Mouse (Mus musculus): ENCODE results near the gene Gm20388. TPM values are rescaled to one million over a fixed set of nuclear protein-coding genes. Genes with fewer than 3 reads are reported as not detected.

The Gm20388 gene
- polyA plus RNA-seq, 1 experiment from 2014 or later, result 8.3 TPM

- H3K9ac ChIP-seq (ENCODE audit: low read length), result no peak overlapping the region
Observed at GRCm38 (mm10) chr8:121213651-121214050, 1303.0 kb downstream of the Gm20388 start.

DNA sequence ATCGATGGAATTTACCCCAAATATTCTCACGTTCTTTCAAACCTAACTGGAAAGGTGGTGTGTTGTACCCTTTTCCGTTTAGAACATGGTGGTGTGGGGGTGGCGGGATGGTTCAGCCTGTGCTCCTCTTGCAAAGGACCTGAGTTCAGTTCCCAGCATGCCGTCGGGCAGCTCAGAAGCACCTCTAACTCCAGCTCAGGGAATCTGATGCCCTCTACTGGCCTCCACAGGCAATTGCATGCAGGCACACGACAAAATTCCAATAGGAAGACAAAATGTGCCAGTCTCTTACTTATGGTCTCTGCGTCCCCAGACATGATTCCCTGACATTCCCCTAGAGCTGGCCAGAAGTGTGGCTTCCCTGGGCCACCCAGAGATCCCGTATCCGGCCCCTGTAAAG is 1304.3 kb downstream of the Gm20388 start:
- H3K36me3 ChIP-seq (ENCODE audit: control insufficient read depth, insufficient read depth, low read length), result no peaks in the 10 kb centered on the region
- ATAC-seq (replicated peaks; ENCODE audit: low FRiP score, low TSS enrichment, low read depth), result no peak
- DNase-seq (ENCODE audit: low spot score), result no peak
- peaks cover 4% of the 10 kb centered on the region for H3K4me1 ChIP-seq (replicated peaks; ENCODE audit: control insufficient read depth, insufficient read depth, low read length)
- no peaks in the 10 kb centered on the region for H3K9me3 ChIP-seq (ENCODE audit: control insufficient read depth, low read length)
- no peak overlapping the region for H3K4me3 ChIP-seq (ENCODE audit: low read depth, low read length)
- no peak overlapping the region for H3K9ac ChIP-seq (ENCODE audit: low read length)
- no peak overlapping the region for H3K27ac ChIP-seq (ENCODE audit: low read depth)
- no peaks in the 10 kb centered on the region for H3K27me3 ChIP-seq (replicated peaks; ENCODE audit: control insufficient read depth, insufficient read depth, low read length)
- 81% methylated on average over 10 of the region's 10 CpGs for WGBS
- H3K4me2 ChIP-seq (ENCODE audit: low read length), result no peak overlapping the region

More at GRCm38 (mm10) chr8:121213651-121214050, 1303.0 kb downstream of the Gm20388 start:
- no peak overlapping the region for H3K27ac ChIP-seq (ENCODE audit: low read depth)
- DNase-seq (ENCODE audit: low spot score), result no peak
- H3K4me2 ChIP-seq (ENCODE audit: low read length), result no peak overlapping the region
- no peaks in the 10 kb centered on the region for H3K27me3 ChIP-seq (replicated peaks; ENCODE audit: control insufficient read depth, insufficient read depth, low read length)
- ATAC-seq (replicated peaks; ENCODE audit: low FRiP score, low TSS enrichment, low read depth), result no peak
- H3K4me3 ChIP-seq (ENCODE audit: low read depth, low read length), result no peak overlapping the region
- H3K4me1 ChIP-seq (replicated peaks; ENCODE audit: control insufficient read depth, insufficient read depth, low read length), result no peaks in the 10 kb centered on the region
- no peaks in the 10 kb centered on the region for H3K36me3 ChIP-seq (ENCODE audit: control insufficient read depth, insufficient read depth, low read length)
- WGBS, result 44% methylated on average over 10 of the region's 10 CpGs
- H3K9me3 ChIP-seq (ENCODE audit: control insufficient read depth, low read length), result no peaks in the 10 kb centered on the region

GRCm38 (mm10) chr8:121216441-121216949 is 1305.9 kb downstream of the Gm20388 start:
- H3K27ac ChIP-seq (ENCODE audit: low read depth), result no peak overlapping the region
- no peak overlapping the region for H3K4me3 ChIP-seq (ENCODE audit: low read depth, low read length)
- no peaks in the 10 kb centered on the region for H3K9me3 ChIP-seq (ENCODE audit: control insufficient read depth, low read length)
- no peak overlapping the region for H3K4me2 ChIP-seq (ENCODE audit: low read length)
- no peaks in the 10 kb centered on the region for H3K36me3 ChIP-seq (ENCODE audit: control insufficient read depth, insufficient read depth, low read length)
- 86% methylated on average over 10 of the region's 10 CpGs for WGBS
- DNase-seq (ENCODE audit: low spot score) (no peak), ATAC-seq (replicated peaks; ENCODE audit: low FRiP score, low TSS enrichment, low read depth) (no peak)
- H3K9ac ChIP-seq (ENCODE audit: low read length), result no peak overlapping the region
- no peaks in the 10 kb centered on the region for H3K27me3 ChIP-seq (replicated peaks; ENCODE audit: control insufficient read depth, insufficient read depth, low read length)
- peaks cover 12% of the 10 kb centered on the region for H3K4me1 ChIP-seq (replicated peaks; ENCODE audit: control insufficient read depth, insufficient read depth, low read length)

DNA sequence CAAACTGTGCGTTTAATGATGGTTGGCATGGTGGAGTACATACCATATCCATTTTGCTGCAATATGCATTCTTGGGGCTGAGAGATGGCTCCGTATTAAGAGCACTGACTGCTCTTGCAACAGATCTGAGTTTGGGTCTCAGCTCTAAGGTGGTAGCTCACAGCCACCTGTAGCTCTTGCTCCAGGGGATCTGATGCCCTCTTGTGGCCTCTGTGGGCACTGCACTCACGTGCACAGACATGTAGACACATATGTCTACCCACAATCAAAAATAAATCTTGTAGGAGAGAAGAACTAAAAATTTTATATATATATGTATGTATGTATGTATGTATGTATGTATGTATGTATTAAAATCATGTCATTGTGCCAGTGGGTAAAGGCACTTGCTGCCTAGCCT is 1307.8 kb downstream of the Gm20388 start:
- 94% methylated on average over 3 of the region's 3 CpGs for WGBS
- no peak overlapping the region for H3K4me2 ChIP-seq (ENCODE audit: low read length)
- no peaks in the 10 kb centered on the region for H3K9me3 ChIP-seq (ENCODE audit: control insufficient read depth, low read length)
- ATAC-seq (replicated peaks; ENCODE audit: low FRiP score, low TSS enrichment, low read depth), result no peak
- H3K9ac ChIP-seq (ENCODE audit: low read length), result no peak overlapping the region
- H3K4me1 ChIP-seq (replicated peaks; ENCODE audit: control insufficient read depth, insufficient read depth, low read length), result peaks cover 12% of the 10 kb centered on the region
- no peak overlapping the region for H3K4me3 ChIP-seq (ENCODE audit: low read depth, low read length)
- no peaks in the 10 kb centered on the region for H3K27me3 ChIP-seq (replicated peaks; ENCODE audit: control insufficient read depth, insufficient read depth, low read length)
- no peaks in the 10 kb centered on the region for H3K36me3 ChIP-seq (ENCODE audit: control insufficient read depth, insufficient read depth, low read length)
- DNase-seq (ENCODE audit: low spot score), result no peak
- no peak overlapping the region for H3K27ac ChIP-seq (ENCODE audit: low read depth)

GRCm38 (mm10) chr8:121220103-121220899 is 1309.7 kb downstream of the Gm20388 start:
- H3K9me3 ChIP-seq (ENCODE audit: control insufficient read depth, low read length), result no peaks in the 10 kb centered on the region
- H3K4me2 ChIP-seq (ENCODE audit: low read length), result peak overlapping the region; percentile 16; the same call in 1 of the 2 replicates
- 16% methylated on average over 33 of the region's 33 CpGs for WGBS
- H3K27ac ChIP-seq (ENCODE audit: low read depth), result no peak overlapping the region
- no peaks in the 10 kb centered on the region for H3K27me3 ChIP-seq (replicated peaks; ENCODE audit: control insufficient read depth, insufficient read depth, low read length)
- H3K4me3 ChIP-seq (ENCODE audit: low read depth, low read length), result no peak overlapping the region
- H3K9ac ChIP-seq (ENCODE audit: low read length), result no peak overlapping the region
- peak; percentile 64 for DNase-seq (ENCODE audit: low spot score)
- peaks cover 12% of the 10 kb centered on the region for H3K4me1 ChIP-seq (replicated peaks; ENCODE audit: control insufficient read depth, insufficient read depth, low read length)
- ATAC-seq (replicated peaks; ENCODE audit: low FRiP score, low TSS enrichment, low read depth), result peak; percentile 21
- no peaks in the 10 kb centered on the region for H3K36me3 ChIP-seq (ENCODE audit: control insufficient read depth, insufficient read depth, low read length)

GRCm38 (mm10) chr8:121224709-121225108 is 1314.1 kb downstream of the Gm20388 start:
- no peak for ATAC-seq (replicated peaks; ENCODE audit: low FRiP score, low TSS enrichment, low read depth)
- whole genome bisulfite sequencing, result 53% methylated on average over 8 of the region's 8 CpGs
- H3K27ac ChIP-seq (ENCODE audit: low read depth), result no peak overlapping the region

GRCm38 (mm10) chr8:121227756-121228155 is 1317.1 kb downstream of the Gm20388 start:
- Histone ChIP-seq H3K27ac (ENCODE audit: low read depth) (no peak overlapping the region), H3K4me1 (replicated peaks; ENCODE audit: control insufficient read depth, insufficient read depth, low read length) (no peaks in the 10 kb centered on the region), H3K4me2 (ENCODE audit: low read length) (no peak overlapping the region), H3K9me3 (ENCODE audit: control insufficient read depth, low read length) (no peaks in the 10 kb centered on the region), H3K9ac (ENCODE audit: low read length) (no peak overlapping the region), H3K27me3 (replicated peaks; ENCODE audit: control insufficient read depth, insufficient read depth, low read length) (no peaks in the 10 kb centered on the region), H3K4me3 (ENCODE audit: low read depth, low read length) (no peak overlapping the region), H3K36me3 (ENCODE audit: control insufficient read depth, insufficient read depth, low read length) (no peaks in the 10 kb centered on the region)
- no peak for ATAC-seq (replicated peaks; ENCODE audit: low FRiP score, low TSS enrichment, low read depth)
- DNase-seq (ENCODE audit: low spot score), result no peak
- 78% methylated on average over 18 of the region's 18 CpGs for WGBS

More at GRCm38 (mm10) chr8:121224709-121225108, 1314.1 kb downstream of the Gm20388 start:
- DNase-seq (ENCODE audit: low spot score), result no peak
- Histone ChIP-seq H3K4me3 (ENCODE audit: low read depth, low read length) (no peak overlapping the region), H3K4me1 (replicated peaks; ENCODE audit: control insufficient read depth, insufficient read depth, low read length) (peaks cover 11% of the 10 kb centered on the region), H3K36me3 (ENCODE audit: control insufficient read depth, insufficient read depth, low read length) (no peaks in the 10 kb centered on the region), H3K9ac (ENCODE audit: low read length) (no peak overlapping the region), H3K4me2 (ENCODE audit: low read length) (no peak overlapping the region), H3K27me3 (replicated peaks; ENCODE audit: control insufficient read depth, insufficient read depth, low read length) (no peaks in the 10 kb centered on the region), H3K9me3 (ENCODE audit: control insufficient read depth, low read length) (no peaks in the 10 kb centered on the region)

DNA sequence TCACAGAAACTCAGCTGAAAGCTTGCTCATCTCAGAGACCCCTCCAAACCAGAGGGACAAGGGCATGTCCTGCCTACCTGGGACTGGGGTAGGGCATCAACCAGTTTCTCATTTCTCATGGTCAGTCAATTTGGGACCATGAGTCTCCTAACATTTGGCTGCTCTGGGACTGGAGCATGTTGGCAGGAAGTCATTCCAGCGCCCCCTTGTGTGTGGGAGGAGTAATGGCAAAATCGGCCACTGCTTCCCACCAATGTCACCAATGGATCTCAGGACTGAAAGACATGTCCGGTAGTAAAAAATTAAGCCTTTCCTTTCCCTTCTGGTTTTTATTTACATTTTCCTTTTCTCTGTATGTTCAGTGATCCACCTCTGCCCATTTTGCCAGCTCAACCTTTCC is 1318.3 kb downstream of the Gm20388 start:
- no peaks in the 10 kb centered on the region for H3K27me3 ChIP-seq (replicated peaks; ENCODE audit: control insufficient read depth, insufficient read depth, low read length)
- no peak overlapping the region for H3K4me3 ChIP-seq (ENCODE audit: low read depth, low read length)
- H3K27ac ChIP-seq (ENCODE audit: low read depth), result no peak overlapping the region
- no peaks in the 10 kb centered on the region for H3K9me3 ChIP-seq (ENCODE audit: control insufficient read depth, low read length)
- no peak overlapping the region for H3K4me2 ChIP-seq (ENCODE audit: low read length)
- H3K4me1 ChIP-seq (replicated peaks; ENCODE audit: control insufficient read depth, insufficient read depth, low read length), result no peaks in the 10 kb centered on the region
- no peak overlapping the region for H3K9ac ChIP-seq (ENCODE audit: low read length)
- H3K36me3 ChIP-seq (ENCODE audit: control insufficient read depth, insufficient read depth, low read length), result no peaks in the 10 kb centered on the region
- ATAC-seq (replicated peaks; ENCODE audit: low FRiP score, low TSS enrichment, low read depth), result no peak
- no peak for DNase-seq (ENCODE audit: low spot score)
- whole genome bisulfite sequencing, result 62% methylated on average over 3 of the region's 3 CpGs

DNA sequence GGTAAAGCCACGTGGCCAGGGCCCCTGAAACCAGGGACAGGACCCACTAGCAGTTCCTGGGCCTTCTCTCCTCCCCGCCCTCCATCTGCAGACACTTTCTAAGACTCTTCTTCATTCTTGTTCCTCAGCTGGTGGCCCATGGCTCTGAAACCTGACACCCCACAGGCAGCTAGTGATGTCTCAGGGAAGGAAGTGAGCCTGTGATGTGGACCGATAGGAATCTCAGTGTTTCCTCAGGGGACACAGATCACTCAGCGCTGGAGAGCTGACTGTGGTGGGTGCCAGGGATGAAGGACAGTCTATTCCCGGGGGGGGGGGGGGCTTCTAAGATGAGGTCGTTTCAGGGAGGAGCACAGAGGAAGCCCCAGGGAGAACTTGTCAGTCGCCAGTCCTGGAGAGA is 1318.9 kb downstream of the Gm20388 start:
- ATAC-seq (replicated peaks; ENCODE audit: low FRiP score, low TSS enrichment, low read depth) (no peak), DNase-seq (ENCODE audit: low spot score) (no peak)
- Histone ChIP-seq H3K9me3 (ENCODE audit: control insufficient read depth, low read length) (no peaks in the 10 kb centered on the region), H3K27ac (ENCODE audit: low read depth) (no peak overlapping the region), H3K27me3 (replicated peaks; ENCODE audit: control insufficient read depth, insufficient read depth, low read length) (no peaks in the 10 kb centered on the region), H3K36me3 (ENCODE audit: control insufficient read depth, insufficient read depth, low read length) (no peaks in the 10 kb centered on the region), H3K4me1 (replicated peaks; ENCODE audit: control insufficient read depth, insufficient read depth, low read length) (no peaks in the 10 kb centered on the region), H3K4me3 (ENCODE audit: low read depth, low read length) (no peak overlapping the region), H3K4me2 (ENCODE audit: low read length) (no peak overlapping the region), H3K9ac (ENCODE audit: low read length) (no peak overlapping the region)
- 33% methylated on average over 7 of the region's 7 CpGs for WGBS
